Mouse (Mus musculus): ENCODE data around the gene Bzw2. TPM values are rescaled to one million over a fixed set of nuclear protein-coding genes. Genes with fewer than 3 reads are reported as not detected.

Gene Bzw2
- polyA plus RNA-seq, 1 experiment from 2014 or later: 221 TPM

DNA sequence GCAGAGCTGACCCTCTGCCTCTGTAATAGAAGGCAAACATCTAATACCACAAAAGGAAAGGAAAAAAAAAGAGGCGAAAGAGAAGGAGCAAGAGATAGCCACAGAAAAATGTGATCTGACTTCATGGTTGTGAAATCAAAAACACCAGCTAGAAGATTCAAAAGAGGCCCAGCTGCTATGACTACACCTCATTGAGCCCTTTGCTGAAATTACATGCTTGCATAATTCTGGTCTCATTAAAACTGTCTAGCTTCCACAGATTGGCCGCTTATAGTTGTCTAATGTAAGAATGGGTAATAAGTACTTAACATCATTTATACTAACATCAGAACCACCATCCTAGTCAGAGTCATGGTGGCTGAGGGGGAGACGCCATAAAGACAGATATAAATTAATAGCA, 25.2 kb downstream of the Bzw2 start:
- H3K36me3 ChIP-seq: peaks cover 60% of the 10 kb centered on the region
- no peak overlapping the region for H3K9ac ChIP-seq
- 76% methylated on average over 3 of the region's 3 CpGs for WGBS
- H3K9me3 ChIP-seq (replicated peaks): no peaks in the 10 kb centered on the region
- no peak overlapping the region for H3K4me2 ChIP-seq
- H3K27ac ChIP-seq: no peak overlapping the region
- ATAC-seq (replicated peaks; ENCODE audit: low FRiP score): no peak
- 0 out of 2 replicates have a peak, but pooled peaks cover 4% of the 10 kb centered on the region for H3K4me1 ChIP-seq
- H3K4me3 ChIP-seq (replicated peaks): no peak overlapping the region
- H3K27me3 ChIP-seq: no peaks in the 10 kb centered on the region

DNA sequence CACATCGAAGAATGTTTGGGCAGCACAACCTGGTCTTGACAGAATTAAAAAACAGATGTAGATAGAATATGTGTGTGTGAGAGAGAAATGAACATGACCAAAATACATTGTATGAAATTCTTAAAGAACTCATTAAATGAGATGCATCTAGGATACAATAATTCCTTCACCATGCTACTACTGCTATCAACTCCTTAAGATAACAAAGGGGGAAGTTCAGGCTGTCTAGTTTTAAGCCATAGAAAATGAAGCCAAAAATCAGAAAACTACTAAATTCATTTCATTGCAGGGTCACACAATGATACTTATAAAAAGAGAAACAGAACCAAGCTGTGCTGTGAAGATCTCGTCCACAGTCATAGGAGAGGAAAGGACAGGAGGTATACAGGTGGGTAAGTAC, 25.6 kb downstream of the Bzw2 start:
- no peak overlapping the region for H3K4me3 ChIP-seq (replicated peaks)
- no peak overlapping the region for H3K27ac ChIP-seq
- 88% methylated on average over 2 of the region's 2 CpGs for WGBS
- ATAC-seq (replicated peaks; ENCODE audit: low FRiP score): no peak
- H3K9me3 ChIP-seq (replicated peaks): no peaks in the 10 kb centered on the region
- no peak overlapping the region for H3K4me2 ChIP-seq
- no peaks in the 10 kb centered on the region for H3K27me3 ChIP-seq
- no peak overlapping the region for H3K9ac ChIP-seq
- peaks cover 58% of the 10 kb centered on the region for H3K36me3 ChIP-seq
- 0 out of 2 replicates have a peak, but pooled peaks cover 4% of the 10 kb centered on the region for H3K4me1 ChIP-seq

- Histone ChIP-seq H3K9ac (no peak overlapping the region), H3K27ac (no peak overlapping the region), H3K4me1 (peaks cover 10% of the 10 kb centered on the region; the same call in 1 of the 2 replicates), H3K4me2 (no peak overlapping the region), H3K27me3 (no peaks in the 10 kb centered on the region), H3K4me3 (replicated peaks) (no peak overlapping the region), H3K36me3 (peaks cover 47% of the 10 kb centered on the region), H3K9me3 (replicated peaks) (no peaks in the 10 kb centered on the region)
- WGBS: 94% methylated on average over 5 of the region's 5 CpGs
- no peak for ATAC-seq (replicated peaks; ENCODE audit: low FRiP score)
Measured at GRCm38 (mm10) chr12:36129826-36130225, 28.1 kb downstream of the Bzw2 start.

DNA sequence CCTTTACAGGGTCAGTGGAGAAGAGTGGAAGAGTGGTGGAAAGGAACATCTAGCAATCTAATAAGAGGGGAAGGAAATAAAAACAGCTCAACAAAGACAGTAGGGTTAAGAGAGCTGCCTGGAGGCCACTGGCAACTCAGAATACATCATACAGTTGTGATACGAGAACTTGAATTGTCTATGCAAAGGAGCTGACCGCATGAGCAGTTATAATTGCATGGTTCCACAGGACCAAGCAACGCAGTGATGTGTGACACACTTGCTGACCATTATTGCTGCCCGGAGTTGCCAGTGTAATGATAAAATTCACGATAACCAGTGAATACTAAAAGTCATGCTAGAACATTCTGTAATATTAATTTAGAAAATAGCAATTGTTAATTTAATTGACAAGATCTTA, 31.8 kb downstream of the Bzw2 start:
- H3K36me3 ChIP-seq: peaks cover 51% of the 10 kb centered on the region
- H3K4me1 ChIP-seq: peaks cover 6% of the 10 kb centered on the region; the same call in 1 of the 2 replicates
- 60% methylated on average over 5 of the region's 5 CpGs for WGBS
- H3K9ac ChIP-seq: no peak overlapping the region
- H3K9me3 ChIP-seq (replicated peaks): no peaks in the 10 kb centered on the region
- no peak overlapping the region for H3K4me2 ChIP-seq
- H3K4me3 ChIP-seq (replicated peaks): no peak overlapping the region
- peak; percentile 73 for ATAC-seq (replicated peaks; ENCODE audit: low FRiP score)
- no peaks in the 10 kb centered on the region for H3K27me3 ChIP-seq
- H3K27ac ChIP-seq: peak overlapping the region; percentile 49; the same call in 1 of the 2 replicates

DNA sequence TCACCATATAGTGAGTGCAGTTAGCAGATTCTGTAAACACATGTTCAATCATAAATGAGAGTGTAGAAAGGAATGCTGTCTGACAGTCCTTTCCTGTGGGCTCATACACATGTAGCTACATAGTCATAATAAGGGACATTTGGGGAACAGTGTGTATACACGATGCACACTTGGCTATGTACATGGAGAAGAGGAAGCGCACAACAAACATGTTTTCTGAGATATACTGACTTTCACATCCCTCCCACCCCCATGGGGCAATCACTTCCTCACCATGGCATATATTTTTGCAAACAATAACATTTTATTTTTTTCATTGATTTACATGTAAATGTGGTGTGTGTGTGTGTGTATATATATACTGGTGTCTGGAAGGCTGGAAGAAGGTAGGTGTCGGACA, 38.6 kb downstream of the Bzw2 start:
- H3K4me3 ChIP-seq (replicated peaks): no peak overlapping the region
- H3K9me3 ChIP-seq (replicated peaks): no peaks in the 10 kb centered on the region
- H3K27ac ChIP-seq: no peak overlapping the region
- H3K27me3 ChIP-seq: no peaks in the 10 kb centered on the region
- 92% methylated on average over 3 of the region's 3 CpGs for whole genome bisulfite sequencing
- H3K4me2 ChIP-seq: no peak overlapping the region
- H3K4me1 ChIP-seq: no peaks in the 10 kb centered on the region
- H3K9ac ChIP-seq: no peak overlapping the region
- no peak for ATAC-seq (replicated peaks; ENCODE audit: low FRiP score)
- peaks cover 89% of the 10 kb centered on the region for H3K36me3 ChIP-seq

DNA sequence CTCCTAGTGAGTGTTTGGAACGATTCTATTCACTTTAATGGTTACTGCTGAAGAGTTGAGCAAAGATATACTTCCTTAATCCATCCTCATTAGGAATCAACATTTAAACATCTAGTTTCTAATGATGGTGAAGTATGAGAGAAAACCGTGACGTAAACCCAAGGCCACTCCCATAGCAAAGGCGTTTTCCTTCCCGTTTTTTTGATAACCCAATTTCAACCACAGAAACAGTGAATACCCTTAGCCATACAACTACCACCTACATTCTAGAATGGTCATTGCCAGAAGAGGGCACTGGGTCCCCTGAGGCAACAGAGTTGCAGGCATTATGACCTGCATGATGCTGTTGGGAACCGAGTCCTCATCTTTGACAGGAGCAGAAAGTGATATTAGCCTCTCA, 40.7 kb downstream of the Bzw2 start:
- no peaks in the 10 kb centered on the region for H3K27me3 ChIP-seq
- no peaks in the 10 kb centered on the region for H3K9me3 ChIP-seq (replicated peaks)
- WGBS: 94% methylated on average over 6 of the region's 6 CpGs
- H3K4me2 ChIP-seq: no peak overlapping the region
- no peak overlapping the region for H3K4me3 ChIP-seq (replicated peaks)
- no peak overlapping the region for H3K9ac ChIP-seq
- H3K4me1 ChIP-seq: no peaks in the 10 kb centered on the region
- ATAC-seq (replicated peaks; ENCODE audit: low FRiP score): no peak
- peaks cover 91% of the 10 kb centered on the region for H3K36me3 ChIP-seq
- no peak overlapping the region for H3K27ac ChIP-seq

GRCm38 (mm10) chr12:36112081-36112480, 45.8 kb downstream of the Bzw2 start:
- 77% methylated on average over 3 of the region's 3 CpGs for WGBS
- no peak overlapping the region for H3K4me2 ChIP-seq
- H3K27me3 ChIP-seq: no peaks in the 10 kb centered on the region
- H3K9me3 ChIP-seq (replicated peaks): no peaks in the 10 kb centered on the region
- no peak overlapping the region for H3K4me3 ChIP-seq (replicated peaks)
- no peak overlapping the region for H3K9ac ChIP-seq
- ATAC-seq (replicated peaks; ENCODE audit: low FRiP score): no peak
- no peak overlapping the region for H3K27ac ChIP-seq
- H3K4me1 ChIP-seq: no peaks in the 10 kb centered on the region
- H3K36me3 ChIP-seq: peaks cover 95% of the 10 kb centered on the region

DNA sequence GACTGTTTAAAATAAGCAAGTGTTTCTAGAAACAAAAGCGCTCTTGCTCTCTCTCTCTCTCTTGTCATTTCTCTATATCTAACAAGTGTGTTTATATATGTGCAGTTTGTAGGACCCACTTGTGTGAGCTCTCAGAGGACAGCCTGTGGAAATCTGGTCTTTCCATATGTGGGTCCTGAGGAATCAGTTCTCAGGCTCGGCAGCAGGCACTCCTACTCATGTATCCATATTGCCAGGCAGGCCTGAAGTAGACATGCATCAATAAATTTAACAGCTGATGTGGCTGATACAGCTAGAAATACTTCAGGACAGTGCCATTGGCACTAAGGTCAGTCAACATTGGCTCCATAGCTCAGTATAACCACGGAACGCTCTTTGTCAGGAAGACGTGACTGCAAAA, 46.8 kb downstream of the Bzw2 start:
- H3K9me3 ChIP-seq (replicated peaks): no peaks in the 10 kb centered on the region
- no peak overlapping the region for H3K27ac ChIP-seq
- no peaks in the 10 kb centered on the region for H3K4me1 ChIP-seq
- ATAC-seq (replicated peaks; ENCODE audit: low FRiP score): no peak
- H3K27me3 ChIP-seq: no peaks in the 10 kb centered on the region
- H3K36me3 ChIP-seq: peaks cover 91% of the 10 kb centered on the region
- 83% methylated on average over 5 of the region's 5 CpGs for WGBS
- H3K4me2 ChIP-seq: no peak overlapping the region
- H3K4me3 ChIP-seq (replicated peaks): no peak overlapping the region
- H3K9ac ChIP-seq: no peak overlapping the region

GRCm38 (mm10) chr12:36110457-36110856, 47.4 kb downstream of the Bzw2 start:
- Histone ChIP-seq H3K27me3 (no peaks in the 10 kb centered on the region), H3K9me3 (replicated peaks) (no peaks in the 10 kb centered on the region), H3K36me3 (peaks cover 88% of the 10 kb centered on the region), H3K27ac (no peak overlapping the region), H3K4me2 (no peak overlapping the region), H3K9ac (no peak overlapping the region), H3K4me3 (replicated peaks) (no peak overlapping the region), H3K4me1 (no peaks in the 10 kb centered on the region)
- no peak for ATAC-seq (replicated peaks; ENCODE audit: low FRiP score)
- WGBS: 94% methylated on average over 5 of the region's 5 CpGs

- Histone ChIP-seq H3K9me3 (replicated peaks) (no peaks in the 10 kb centered on the region), H3K27ac (no peak overlapping the region), H3K4me2 (no peak overlapping the region), H3K9ac (no peak overlapping the region), H3K36me3 (peaks cover 79% of the 10 kb centered on the region), H3K27me3 (no peaks in the 10 kb centered on the region), H3K4me1 (no peaks in the 10 kb centered on the region), H3K4me3 (replicated peaks) (no peak overlapping the region)
- 95% methylated on average over 5 of the region's 5 CpGs for WGBS
- ATAC-seq (replicated peaks; ENCODE audit: low FRiP score): no peak
Measured at GRCm38 (mm10) chr12:36108442-36108841, 49.4 kb downstream of the Bzw2 start.

GRCm38 (mm10) chr12:36103592-36103910, 54.3 kb downstream of the Bzw2 start:
- 93% methylated on average over 4 of the region's 4 CpGs for WGBS
- H3K4me2 ChIP-seq: no peak overlapping the region
- H3K4me1 ChIP-seq: no peaks in the 10 kb centered on the region
- peaks cover 54% of the 10 kb centered on the region for H3K36me3 ChIP-seq
- H3K4me3 ChIP-seq (replicated peaks): no peak overlapping the region
- no peak overlapping the region for H3K9ac ChIP-seq
- H3K27ac ChIP-seq: no peak overlapping the region
- no peaks in the 10 kb centered on the region for H3K9me3 ChIP-seq (replicated peaks)
- no peak for ATAC-seq (replicated peaks; ENCODE audit: low FRiP score)
- no peaks in the 10 kb centered on the region for H3K27me3 ChIP-seq

DNA sequence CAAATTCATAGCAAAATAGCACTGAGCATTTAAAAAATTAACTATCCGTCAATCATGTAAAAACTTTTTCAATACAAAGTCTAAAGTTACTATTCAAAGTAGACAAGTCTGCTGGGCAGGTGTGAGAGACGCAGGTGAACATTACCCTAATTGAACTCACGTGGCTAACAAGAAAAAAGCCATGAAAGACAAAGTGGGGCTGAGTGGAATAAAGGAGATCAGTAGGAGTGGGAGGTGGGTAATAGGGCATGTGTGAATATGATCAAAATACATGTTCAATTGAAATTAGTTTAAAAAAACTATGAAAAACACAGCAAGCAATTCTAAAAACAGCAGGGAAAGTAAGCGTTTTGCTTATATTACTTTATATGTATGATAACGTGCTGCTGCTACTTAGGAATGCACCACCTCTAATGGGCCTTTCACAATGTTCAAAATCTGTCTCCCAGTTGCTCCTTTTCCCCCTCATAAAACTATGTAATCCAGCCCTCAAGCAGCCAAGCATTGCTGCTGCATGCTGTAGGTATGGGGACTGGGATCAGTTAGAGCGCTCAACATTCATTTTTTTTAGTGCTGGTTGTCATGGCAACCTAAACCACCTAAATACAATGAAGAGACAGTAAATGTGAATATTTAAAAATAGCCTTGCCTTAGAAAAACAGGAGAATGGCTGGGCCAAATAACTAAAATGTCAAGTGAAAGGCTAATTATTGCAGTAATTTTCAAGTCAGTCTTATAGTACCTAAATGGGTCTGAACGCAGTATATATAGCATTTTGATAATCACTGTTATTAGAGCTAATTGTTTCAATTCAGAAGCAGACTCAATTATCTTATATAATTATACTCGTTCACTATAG, 54.9 kb downstream of the Bzw2 start:
- H3K4me1 ChIP-seq: no peaks in the 10 kb centered on the region
- peaks cover 53% of the 10 kb centered on the region for H3K36me3 ChIP-seq
- ATAC-seq (replicated peaks; ENCODE audit: low FRiP score): no peak
- 95% methylated on average over 8 of the region's 8 CpGs for WGBS
- H3K27ac ChIP-seq: no peak overlapping the region
- H3K4me2 ChIP-seq: no peak overlapping the region
- no peak overlapping the region for H3K4me3 ChIP-seq (replicated peaks)
- H3K27me3 ChIP-seq: no peaks in the 10 kb centered on the region
- H3K9me3 ChIP-seq (replicated peaks): no peaks in the 10 kb centered on the region
- no peak overlapping the region for H3K9ac ChIP-seq

Data from kidney, embryonic 15.5 days (tissue).